Mouse (Mus musculus) C2C12 (cell line): Measurements from ENCODE around the gene Calcrl.

Source experiments
- CEBPB ChIP-seq: IDR thresholded peaks from one replicate; pipeline ENCODE4 v1.6.1; 2011; ENCODE audit warnings: low read depth, mild to moderate bottlenecking, control low read depth, moderate library complexity
- CTCF ChIP-seq: IDR thresholded peaks from one replicate; pipeline ENCODE4 v1.5.1; 2011; ENCODE audit not compliant: control insufficient read depth, insufficient read depth, insufficient read length
- FOSL1 ChIP-seq: IDR thresholded peaks from one replicate; pipeline ENCODE4 v1.8.0; 2011; ENCODE audit warnings: mild to moderate bottlenecking, low read length; ENCODE audit not compliant: poor library complexity, insufficient read depth, severe bottlenecking
- MAX ChIP-seq: IDR thresholded peaks from one replicate; pipeline ENCODE4 v1.6.1; 2011; ENCODE audit warnings: mild to moderate bottlenecking, control low read depth
- MYOD1 ChIP-seq: IDR thresholded peaks from one replicate; pipeline ENCODE4 v1.6.1; 2011; ENCODE audit warnings: low read depth; ENCODE audit not compliant: control insufficient read depth, insufficient read length
- MYOG ChIP-seq: IDR thresholded peaks from one replicate; pipeline ENCODE4 v1.6.1; 2011; ENCODE audit not compliant: control insufficient read depth, insufficient read length; ENCODE audit errors: extremely low read depth
- USF1 ChIP-seq: IDR thresholded peaks from one replicate; pipeline ENCODE4 v1.6.1; 2011; ENCODE audit warnings: low read depth, mild to moderate bottlenecking, control low read depth, moderate library complexity

GRCm38 (mm10) chr2:84426531-84426930, 1.3 kb upstream of the Calcrl start:
- TF ChIP-seq CTCF (no peak), FOSL1 (no peak), MYOG (no peak), CEBPB (no peak), MYOD1 (no peak), MAX (no peak), USF1 (no peak)
